Mouse (Mus musculus): ENCODE results near the gene Fuca1. TPM values are rescaled to one million over a fixed set of nuclear protein-coding genes. Genes with fewer than 3 reads are reported as not detected.

Fuca1 gene
- polyA plus RNA-seq, 1 experiment from 2014 or later = 63.2 TPM

- Histone ChIP-seq H3K9me3 (no peaks in the 10 kb centered on the region), H3K4me2 (no peak overlapping the region), H3K27me3 (replicated peaks) (no peaks in the 10 kb centered on the region), H3K4me1 (peaks cover 22% of the 10 kb centered on the region), H3K9ac (no peak overlapping the region), H3K36me3 (replicated peaks) (peaks cover 10% of the 10 kb centered on the region), H3K27ac (no peak overlapping the region), H3K4me3 (no peak overlapping the region)
- WGBS = 85% methylated on average over 10 of the region's 10 CpGs
- ATAC-seq (replicated peaks) = no peak
Measured at GRCm38 (mm10) chr4:135949475-135949874, 28.9 kb downstream of the Fuca1 start.

- no peak for ATAC-seq (replicated peaks)
- no peak overlapping the region for H3K27ac ChIP-seq
- H3K9ac ChIP-seq = no peak overlapping the region
- no peaks in the 10 kb centered on the region for H3K27me3 ChIP-seq (replicated peaks)
- H3K4me1 ChIP-seq = peaks cover 22% of the 10 kb centered on the region
- WGBS = 65% methylated on average over 6 of the region's 6 CpGs
- H3K4me3 ChIP-seq = no peak overlapping the region
- no peaks in the 10 kb centered on the region for H3K9me3 ChIP-seq
- no peak overlapping the region for H3K4me2 ChIP-seq
- peaks cover 10% of the 10 kb centered on the region for H3K36me3 ChIP-seq (replicated peaks)
Measured at GRCm38 (mm10) chr4:135949911-135950310, 29.4 kb downstream of the Fuca1 start.

- Histone ChIP-seq H3K27me3 (replicated peaks) (no peaks in the 10 kb centered on the region), H3K4me2 (no peak overlapping the region), H3K4me3 (no peak overlapping the region), H3K9me3 (no peaks in the 10 kb centered on the region), H3K4me1 (peaks cover 22% of the 10 kb centered on the region), H3K36me3 (replicated peaks) (peaks cover 10% of the 10 kb centered on the region), H3K9ac (no peak overlapping the region), H3K27ac (no peak overlapping the region)
- ATAC-seq (replicated peaks) = no peak
- 88% methylated on average over 6 of the region's 6 CpGs for WGBS
Measured at GRCm38 (mm10) chr4:135950365-135950764, 29.8 kb downstream of the Fuca1 start.

- WGBS = 92% methylated on average over 3 of the region's 3 CpGs
Measured at GRCm38 (mm10) chr4:135951505-135951904, 31.0 kb downstream of the Fuca1 start.

GRCm38 (mm10) chr4:135953179-135953578 is 32.6 kb downstream of the Fuca1 start:
- Histone ChIP-seq H3K36me3 (replicated peaks) (peaks cover 10% of the 10 kb centered on the region), H3K27ac (no peak overlapping the region), H3K9ac (no peak overlapping the region), H3K4me3 (no peak overlapping the region), H3K27me3 (replicated peaks) (no peaks in the 10 kb centered on the region), H3K4me2 (no peak overlapping the region), H3K9me3 (no peaks in the 10 kb centered on the region), H3K4me1 (peaks cover 6% of the 10 kb centered on the region)
- WGBS = 95% methylated on average over 3 of the region's 3 CpGs
- ATAC-seq (replicated peaks) = no peak

More at GRCm38 (mm10) chr4:135951505-135951904, 31.0 kb downstream of the Fuca1 start:
- Histone ChIP-seq H3K27me3 (replicated peaks) (no peaks in the 10 kb centered on the region), H3K4me1 (peaks cover 17% of the 10 kb centered on the region), H3K4me2 (no peak overlapping the region), H3K4me3 (no peak overlapping the region), H3K9ac (no peak overlapping the region), H3K27ac (no peak overlapping the region), H3K9me3 (no peaks in the 10 kb centered on the region), H3K36me3 (replicated peaks) (peaks cover 10% of the 10 kb centered on the region)
- ATAC-seq (replicated peaks) = no peak

GRCm38 (mm10) chr4:135954241-135954640 is 33.7 kb downstream of the Fuca1 start:
- H3K4me1 ChIP-seq = no peaks in the 10 kb centered on the region
- H3K27ac ChIP-seq = no peak overlapping the region
- no peak overlapping the region for H3K4me2 ChIP-seq
- no peak overlapping the region for H3K9ac ChIP-seq
- H3K36me3 ChIP-seq (replicated peaks) = peaks cover 10% of the 10 kb centered on the region
- H3K27me3 ChIP-seq (replicated peaks) = no peaks in the 10 kb centered on the region
- WGBS = 3% methylated on average over 2 of the region's 2 CpGs
- H3K4me3 ChIP-seq = no peak overlapping the region
- H3K9me3 ChIP-seq = no peaks in the 10 kb centered on the region
- 0 out of 2 replicates have a peak, but pooled peaks have one; percentile 64 for ATAC-seq (replicated peaks)

- no peaks in the 10 kb centered on the region for H3K9me3 ChIP-seq
- H3K4me3 ChIP-seq = no peak overlapping the region
- no peak overlapping the region for H3K27ac ChIP-seq
- H3K9ac ChIP-seq = no peak overlapping the region
- no peaks in the 10 kb centered on the region for H3K27me3 ChIP-seq (replicated peaks)
- no peaks in the 10 kb centered on the region for H3K4me1 ChIP-seq
- WGBS = 90% methylated on average over 9 of the region's 9 CpGs
- H3K36me3 ChIP-seq (replicated peaks) = peaks cover 10% of the 10 kb centered on the region
- no peak overlapping the region for H3K4me2 ChIP-seq
- ATAC-seq (replicated peaks) = no peak
Measured at GRCm38 (mm10) chr4:135955886-135956285, 35.4 kb downstream of the Fuca1 start.

- peaks cover 2% of the 10 kb centered on the region for H3K36me3 ChIP-seq (replicated peaks)
- 61% methylated on average over 8 of the region's 8 CpGs for WGBS
Measured at GRCm38 (mm10) chr4:135958354-135958753, 37.8 kb downstream of the Fuca1 start.

GRCm38 (mm10) chr4:135960717-135961116 is 40.2 kb downstream of the Fuca1 start:
- no peaks in the 10 kb centered on the region for H3K27me3 ChIP-seq (replicated peaks)
- no peaks in the 10 kb centered on the region for H3K9me3 ChIP-seq
- WGBS = 32% methylated on average over 5 of the region's 5 CpGs
- no peak overlapping the region for H3K9ac ChIP-seq
- no peak overlapping the region for H3K4me3 ChIP-seq
- no peak overlapping the region for H3K27ac ChIP-seq
- H3K36me3 ChIP-seq (replicated peaks) = peaks cover 2% of the 10 kb centered on the region
- H3K4me2 ChIP-seq = no peak overlapping the region
- no peak for ATAC-seq (replicated peaks)
- peaks cover 20% of the 10 kb centered on the region for H3K4me1 ChIP-seq

More at GRCm38 (mm10) chr4:135958354-135958753, 37.8 kb downstream of the Fuca1 start:
- no peak overlapping the region for H3K27ac ChIP-seq
- H3K27me3 ChIP-seq (replicated peaks) = no peaks in the 10 kb centered on the region
- H3K9ac ChIP-seq = no peak overlapping the region
- no peaks in the 10 kb centered on the region for H3K9me3 ChIP-seq
- H3K4me2 ChIP-seq = no peak overlapping the region
- no peak for ATAC-seq (replicated peaks)
- peaks cover 6% of the 10 kb centered on the region for H3K4me1 ChIP-seq
- H3K4me3 ChIP-seq = no peak overlapping the region

GRCm38 (mm10) chr4:135961709-135962108 is 41.2 kb downstream of the Fuca1 start:
- H3K27ac ChIP-seq = no peak overlapping the region
- no peaks in the 10 kb centered on the region for H3K27me3 ChIP-seq (replicated peaks)
- no peak overlapping the region for H3K9ac ChIP-seq
- no peaks in the 10 kb centered on the region for H3K9me3 ChIP-seq
- H3K4me3 ChIP-seq = no peak overlapping the region
- WGBS = 90% methylated on average over 5 of the region's 5 CpGs
- H3K4me2 ChIP-seq = no peak overlapping the region
- ATAC-seq (replicated peaks) = no peak
- H3K4me1 ChIP-seq = peaks cover 20% of the 10 kb centered on the region
- H3K36me3 ChIP-seq (replicated peaks) = peaks cover 10% of the 10 kb centered on the region

GRCm38 (mm10) chr4:135962198-135962597 is 41.7 kb downstream of the Fuca1 start:
- H3K27ac ChIP-seq = no peak overlapping the region
- no peak for ATAC-seq (replicated peaks)
- peaks cover 20% of the 10 kb centered on the region for H3K4me1 ChIP-seq
- H3K4me2 ChIP-seq = no peak overlapping the region
- peaks cover 15% of the 10 kb centered on the region for H3K36me3 ChIP-seq (replicated peaks)
- H3K4me3 ChIP-seq = no peak overlapping the region
- 89% methylated on average over 7 of the region's 7 CpGs for WGBS
- H3K27me3 ChIP-seq (replicated peaks) = no peaks in the 10 kb centered on the region
- H3K9ac ChIP-seq = no peak overlapping the region
- H3K9me3 ChIP-seq = no peaks in the 10 kb centered on the region

- Histone ChIP-seq H3K4me2 (peak overlapping the region; percentile 95), H3K4me1 (peaks cover 20% of the 10 kb centered on the region), H3K27ac (peak overlapping the region; percentile 89), H3K4me3 (peak overlapping the region; percentile 84), H3K9me3 (no peaks in the 10 kb centered on the region), H3K9ac (peak overlapping the region; percentile 72), H3K27me3 (replicated peaks) (no peaks in the 10 kb centered on the region), H3K36me3 (replicated peaks) (peaks cover 21% of the 10 kb centered on the region)
- no peak; the same call in 1 of the 2 replicates for ATAC-seq (replicated peaks)
- WGBS = 6% methylated on average over 15 of the region's 15 CpGs
Measured at GRCm38 (mm10) chr4:135962946-135963345, 42.4 kb downstream of the Fuca1 start.

GRCm38 (mm10) chr4:135963457-135964193 is 43.1 kb downstream of the Fuca1 start, which contains the start of gene Gale:
Gale (plus strand) TSS chr4:135963727.
- no peaks in the 10 kb centered on the region for H3K27me3 ChIP-seq (replicated peaks)
- H3K9ac ChIP-seq = peak within 1 kb of the TSS; percentile 87
- H3K4me1 ChIP-seq = peaks cover 20% of the 10 kb centered on the region
- ATAC-seq (replicated peaks) = peak; percentile 94
- H3K9me3 ChIP-seq = no peaks in the 10 kb centered on the region
- peak within 1 kb of the TSS; percentile 89 for H3K27ac ChIP-seq
- peak within 1 kb of the TSS; percentile 84 for H3K4me3 ChIP-seq
- peaks cover 28% of the 10 kb centered on the region for H3K36me3 ChIP-seq (replicated peaks)
- under 1% methylated on average over 56 of the region's 56 CpGs for WGBS
- peak within 1 kb of the TSS; percentile 95 for H3K4me2 ChIP-seq
